Mouse (Mus musculus) liver, embryonic 12.5 days (tissue): Measurements from ENCODE around the gene Gm49373. TPM values are rescaled to one million over a fixed set of nuclear protein-coding genes. Genes with fewer than 3 reads are reported as not detected.
A peak's percentile ranks its signal among the peaks of the same experiment; 100 is the strongest.

Source experiments
- microRNA counts: library from miRNA; unstranded; fragments of <30 nt; microRNA quantifications from one replicate; lab custom pipeline; 2017
- microRNA-seq: library from miRNA; unstranded; fragments of <30 nt; microRNA quantifications from one replicate; pipeline ENCODE4, GENCODE M21; 2017
- polyA plus RNA-seq: library from polyadenylated mRNA; unstranded; fragments of >200 nt; fragmentation: Nextera tagmentation; extraction: Ambion mirVana; gene quantifications from 2 replicates; pipeline ENCODE4 v1.2.1, GENCODE M21; 2016

Gene Gm49373
- polyA plus RNA-seq, 1 experiment from 2014 or later: 0.77 TPM

MicroRNA genes within 50 kb of the gene (microRNA counts, 519-probe panel; counts per million panel counts)
- microRNA mmu-miR-1900 (lab: Ali Mortazavi, UCI): 4,826 counts per million, percentile 84 among the panel's probes with 10 or more counts

Small RNAs within 50 kb of the gene (microRNA-seq; reads per million reads assigned to microRNA genes)
- gene Mir1900 (not detected), gene Mir7082 (1.1 reads per million)

Other genes starting within 250 kb of the Gm49373 start
- gene A230050P20Rik, start 204.5 kb downstream of the Gm49373 start, polyA plus RNA-seq: 7.9 TPM in 2 replicates
- gene Angptl6, start 193.4 kb downstream of the Gm49373 start, polyA plus RNA-seq: 10.5 and 11.3 TPM in 2 replicates
- gene Ppan, start 184.9 kb downstream of the Gm49373 start, polyA plus RNA-seq: 124 and 132 TPM in 2 replicates
- gene Eif3g, start 174.5 kb downstream of the Gm49373 start, polyA plus RNA-seq: 303 and 313 TPM in 2 replicates
- gene Dnmt1, start 113.2 kb downstream of the Gm49373 start, polyA plus RNA-seq: 97.3 and 101 TPM in 2 replicates
- gene S1pr2, start 96.3 kb downstream of the Gm49373 start, polyA plus RNA-seq: 6.6 and 6.7 TPM in 2 replicates
- 89.3 and 91.4 TPM in 2 replicates for gene Mrpl4, start 70.4 kb downstream of the Gm49373 start, polyA plus RNA-seq
- 9.9 TPM in 2 replicates for gene Icam1, start 57.1 kb downstream of the Gm49373 start, polyA plus RNA-seq
- 231 and 238 TPM in 2 replicates for gene Icam4, start 43.7 kb downstream of the Gm49373 start, polyA plus RNA-seq
- gene Icam5, start 41.0 kb downstream of the Gm49373 start, polyA plus RNA-seq: 0.42 and 0.45 TPM in 2 replicates
- gene Zglp1, start 6.0 kb downstream of the Gm49373 start, polyA plus RNA-seq: 0.62 TPM in 1 of 2 replicates, not detected in the other
- 48.7 and 49.6 TPM in 2 replicates for gene Fdx1l, start 518 bp upstream of the Gm49373 start, polyA plus RNA-seq
- gene Gm38431, start 18.9 kb upstream of the Gm49373 start, polyA plus RNA-seq: 1.2 and 2.1 TPM in 2 replicates
- 39.8 and 43.8 TPM in 2 replicates for gene Raver1, start 18.9 kb upstream of the Gm49373 start, polyA plus RNA-seq
- 8.5 and 10.4 TPM in 2 replicates for gene Tyk2, start 58.1 kb upstream of the Gm49373 start, polyA plus RNA-seq
- gene Cdc37, start 76.9 kb upstream of the Gm49373 start, polyA plus RNA-seq: 221 and 228 TPM in 2 replicates
- gene Pde4a, start 92.6 kb upstream of the Gm49373 start, polyA plus RNA-seq: 2.6 and 2.9 TPM in 2 replicates
- gene Keap1, start 166.3 kb upstream of the Gm49373 start, polyA plus RNA-seq: 39.8 and 41.6 TPM in 2 replicates
- 0.10 and 0.12 TPM in 2 replicates for gene S1pr5, start 175.3 kb upstream of the Gm49373 start, polyA plus RNA-seq
- 85.7 and 85.9 TPM in 2 replicates for gene Atg4d, start 192.2 kb upstream of the Gm49373 start, polyA plus RNA-seq
- 14.5 and 15.5 TPM in 2 replicates for gene Kri1, start 214.9 kb upstream of the Gm49373 start, polyA plus RNA-seq
- gene Cdkn2d, start 218.3 kb upstream of the Gm49373 start, polyA plus RNA-seq: 87.4 and 88.6 TPM in 2 replicates
- 0.10 and 0.25 TPM in 2 replicates for gene Ap1m2, start 239.2 kb upstream of the Gm49373 start, polyA plus RNA-seq
- gene Slc44a2, start 247.6 kb upstream of the Gm49373 start, polyA plus RNA-seq: 29.2 and 32.5 TPM in 2 replicates